Mouse (Mus musculus) MEL (cell line): ENCODE measurements around the gene Stox1.
"Not testable (repeated sequence)": the region's sequence is repeated elsewhere in the genome, so short reads cannot be mapped to it uniquely, and the experiment has no call there.

Experiments
- CTCF ChIP-seq, 3 experiments: IDR thresholded peaks in 2 of 3; conservative IDR thresholded peaks in 1 of 3; 2 replicates each; pipeline ENCODE4 v1.5.1; 2011 to 2012; ENCODE audit warnings: low read length in 3 of 3, low read depth in 2 of 3, mild to moderate bottlenecking in 2 of 3, improper control_type of control experiment in 1 of 3, inconsistent platforms in 1 of 3, mixed read lengths in 1 of 3, moderate library complexity in 1 of 3; ENCODE audit not compliant: control insufficient read depth in 1 of 3, insufficient read depth in 1 of 3, poor library complexity in 1 of 3, severe bottlenecking in 1 of 3
- EP300 ChIP-seq, 2 experiments: IDR thresholded peaks; 2 replicates each; pipeline ENCODE4 v1.6.1; 2011; ENCODE audit warnings: improper control_type of control experiment in 2 of 2, low read length in 2 of 2, low read depth in 1 of 2, mild to moderate bottlenecking in 1 of 2
- GATA1 ChIP-seq: IDR thresholded peaks from 2 replicates; pipeline ENCODE4 v1.6.1; 2011; ENCODE audit warnings: low read depth, low read length, improper control_type of control experiment
- POLR2A ChIP-seq, 2 experiments: IDR thresholded peaks; 2 replicates each; pipeline ENCODE4 v1.6.1; 2011 to 2012; ENCODE audit warnings: low read length in 2 of 2, mild to moderate bottlenecking in 2 of 2, control low read depth in 1 of 2, improper control_type of control experiment in 1 of 2, low read depth in 1 of 2, moderate library complexity in 1 of 2; ENCODE audit not compliant: control insufficient read depth in 1 of 2, insufficient read depth in 1 of 2, poor library complexity in 1 of 2
- ZC3H11A ChIP-seq: IDR thresholded peaks from 2 replicates; pipeline ENCODE4 v1.6.1; 2012; ENCODE audit warnings: low read depth, mild to moderate bottlenecking, inconsistent platforms, low read length, improper control_type of control experiment

DNA sequence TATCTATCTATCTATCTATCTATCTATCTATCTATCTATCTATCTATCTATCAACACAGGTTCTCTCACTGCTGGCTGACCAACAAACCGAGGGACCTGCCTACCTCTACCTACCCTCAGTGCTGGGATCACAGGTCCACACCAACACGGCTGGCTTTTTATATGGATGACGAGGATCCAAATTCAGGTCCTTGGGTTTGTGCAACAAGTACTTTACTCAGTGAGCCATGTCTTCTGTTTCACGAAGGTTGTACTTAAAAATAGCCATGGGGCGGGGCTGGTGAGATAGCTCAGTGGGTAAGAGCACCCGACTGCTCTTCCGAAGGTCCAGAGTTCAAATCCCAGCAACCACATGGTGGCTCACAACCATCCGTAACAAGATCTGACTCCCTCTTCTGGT is 5.4 kb downstream of the Stox1 start:
- not testable (repeated sequence) for TF ChIP-seq POLR2A (IDR thresholded peaks at IDR 0.05; ENCODE audit: control insufficient read depth in 1 of 2, insufficient read depth in 1 of 2, low read depth in 1 of 2, low read length in 2 of 2, poor library complexity in 1 of 2); ZC3H11A; CTCF (IDR thresholded peaks at IDR 0.05 in 2 of 3, conservative IDR thresholded peaks at IDR 0.05 in 1 of 3; ENCODE audit: control insufficient read depth in 1 of 3, insufficient read depth in 1 of 3, low read depth in 2 of 3, low read length in 3 of 3, poor library complexity in 1 of 3, severe bottlenecking in 1 of 3); GATA1; EP300 (IDR thresholded peaks at IDR 0.05; ENCODE audit: low read depth in 1 of 2, low read length in 2 of 2)
